22 mouse cellular contexts compared by ENCODE assay signal in the genomic region with DNA sequence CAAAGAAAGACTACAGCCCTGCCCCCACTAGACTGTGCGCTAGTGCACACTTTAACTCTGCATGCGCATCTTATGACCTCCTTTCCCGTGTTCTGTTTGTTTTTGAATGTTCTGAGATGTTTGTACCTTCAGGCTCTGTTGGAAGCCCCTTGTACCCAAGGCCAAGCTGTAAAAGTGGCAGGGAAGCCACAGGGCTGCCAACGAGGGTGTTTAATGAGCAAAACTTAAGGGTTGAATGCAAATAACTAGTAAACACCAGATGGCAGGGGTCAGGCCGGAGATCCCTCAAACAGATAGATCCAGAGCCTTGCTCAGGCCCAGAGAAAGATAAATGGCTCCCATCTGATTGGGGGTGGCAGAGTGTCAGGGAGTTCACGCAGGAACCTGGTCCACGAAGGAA. TPM values are rescaled to one million over a fixed set of nuclear protein-coding genes. Genes with fewer than 3 reads are reported as not detected.
DNase-seq lines count a peak whose midpoint lies in the region; ATAC-seq lines count a peak whose summit lies in the region.
"Had no signal": no experiment of that assay in that cellular context is flagged by ENCODE, and none has a peak within 500 bp of the region (broad histone marks: within the 10 kb centered on the region; RNA-seq: fewer than 3 reads in every experiment).

No protein-coding gene starts in this region.

- no peak overlapping the region for H3K4me2 ChIP-seq in midbrain, embryonic 11.5 days
- H3K4me2 ChIP-seq in midbrain, embryonic 14.5 days (ENCODE audit: low read length) = no peak overlapping the region
- no peak overlapping the region for H3K4me2 ChIP-seq in limb, embryonic 11.5 days (ENCODE audit: low read depth, severe bottlenecking)
- no peak overlapping the region for H3K4me2 ChIP-seq in neural tube, embryonic 15.5 days
- H3K4me2 ChIP-seq in hindbrain, embryonic 12.5 days (replicated peaks) = no peak overlapping the region
- H3K4me2 ChIP-seq: heart, embryonic 15.5 days; hindbrain, embryonic 15.5 days; intestine, embryonic 15.5 days; liver, embryonic 12.5 days had no signal

- H3K36me3 ChIP-seq in midbrain, embryonic 11.5 days (ENCODE audit: control insufficient read depth, insufficient read depth, low read length) = no peaks in the 10 kb centered on the region
- H3K36me3 ChIP-seq in midbrain, embryonic 14.5 days (ENCODE audit: control insufficient read depth, insufficient read depth, low read length) = no peaks in the 10 kb centered on the region
- no peaks in the 10 kb centered on the region for H3K36me3 ChIP-seq in limb, embryonic 11.5 days (ENCODE audit: control insufficient read depth, insufficient read depth, low read length)
- H3K36me3 ChIP-seq in neural tube, embryonic 15.5 days = no peaks in the 10 kb centered on the region
- H3K36me3 ChIP-seq in hindbrain, embryonic 12.5 days = no peaks in the 10 kb centered on the region
- H3K36me3 ChIP-seq: heart, embryonic 15.5 days; hindbrain, embryonic 15.5 days; intestine, embryonic 15.5 days; liver, embryonic 12.5 days had no signal

- H3K27me3 ChIP-seq in midbrain, embryonic 11.5 days (ENCODE audit: control insufficient read depth, insufficient read depth, low read length) = no peaks in the 10 kb centered on the region
- H3K27me3 ChIP-seq in midbrain, embryonic 14.5 days (ENCODE audit: control insufficient read depth, insufficient read depth, low read length) = no peaks in the 10 kb centered on the region
- H3K27me3 ChIP-seq in limb, embryonic 11.5 days (ENCODE audit: control insufficient read depth, insufficient read depth, low read length) = no peaks in the 10 kb centered on the region
- H3K27me3 ChIP-seq in neural tube, embryonic 15.5 days (replicated peaks) = no peaks in the 10 kb centered on the region
- no peaks in the 10 kb centered on the region for H3K27me3 ChIP-seq in hindbrain, embryonic 12.5 days
- H3K27me3 ChIP-seq: heart, embryonic 15.5 days; hindbrain, embryonic 15.5 days; intestine, embryonic 15.5 days had no signal

- peaks cover 6% of the 10 kb centered on the region; the same call in 1 of the 2 replicates for H3K4me1 ChIP-seq in midbrain, embryonic 11.5 days (ENCODE audit: control insufficient read depth, insufficient read depth, low read length)
- H3K4me1 ChIP-seq in midbrain, embryonic 14.5 days (ENCODE audit: control insufficient read depth, insufficient read depth, low read length) = 0 out of 2 replicates have a peak, but pooled peaks cover 3% of the 10 kb centered on the region
- peaks cover 9% of the 10 kb centered on the region; the same call in 1 of the 2 replicates for H3K4me1 ChIP-seq in limb, embryonic 11.5 days (ENCODE audit: control insufficient read depth, insufficient read depth, low read length)
- H3K4me1 ChIP-seq in neural tube, embryonic 15.5 days = peaks cover 8% of the 10 kb centered on the region
- H3K4me1 ChIP-seq in hindbrain, embryonic 12.5 days = 0 out of 2 replicates have a peak, but pooled peaks cover 10% of the 10 kb centered on the region
- H3K4me1 ChIP-seq: intestine, embryonic 15.5 days; liver, embryonic 12.5 days had no signal

- no peak overlapping the region for H3K9ac ChIP-seq in midbrain, embryonic 11.5 days (ENCODE audit: low read length)
- H3K9ac ChIP-seq in midbrain, embryonic 14.5 days (replicated peaks; ENCODE audit: low read length) = no peak overlapping the region
- no peak overlapping the region for H3K9ac ChIP-seq in limb, embryonic 11.5 days (ENCODE audit: low read length)
- H3K9ac ChIP-seq in neural tube, embryonic 15.5 days (replicated peaks) = no peak overlapping the region
- H3K9ac ChIP-seq in hindbrain, embryonic 12.5 days = no peak overlapping the region
- H3K9ac ChIP-seq: heart, embryonic 15.5 days; hindbrain, embryonic 15.5 days; intestine, embryonic 15.5 days; liver, embryonic 12.5 days had no signal

- peak; percentile 85 for DNase-seq in midbrain, embryonic 11.5 days (ENCODE audit: low spot score, missing footprints)
- DNase-seq in midbrain, embryonic 14.5 days = no peak
- DNase-seq in embryo, embryonic 9.5 days (ENCODE audit: extremely low spot score) = peak; percentile 35
- DNase-seq in limb, embryonic 11.5 days (ENCODE audit: low spot score) = peak; percentile 57
- no peak for DNase-seq in left cerebral cortex, adult 18-20 months (ENCODE audit: low spot score in 2 of 2)
- DNase-seq: adrenal gland, adult 8-10 months; cerebellum, adult 2 months; cerebellum, postnatal 25 days; heart, postnatal 36 days; kidney, postnatal 4 days; lung, adult 18-20 months; lung, postnatal 10 days; right cerebral cortex, postnatal 25 days; spleen, adult 18-20 months had no signal

- no peak overlapping the region for H3K4me3 ChIP-seq in midbrain, embryonic 11.5 days (ENCODE audit: low read depth, low read length)
- no peak overlapping the region for H3K4me3 ChIP-seq in midbrain, embryonic 14.5 days (replicated peaks; ENCODE audit: low read depth, low read length)
- H3K4me3 ChIP-seq in limb, embryonic 11.5 days (ENCODE audit: low read depth, low read length) = no peak overlapping the region
- no peak overlapping the region for H3K4me3 ChIP-seq in neural tube, embryonic 15.5 days (replicated peaks)
- H3K4me3 ChIP-seq in hindbrain, embryonic 12.5 days = no peak overlapping the region
- H3K4me3 ChIP-seq: heart, embryonic 15.5 days; hindbrain, embryonic 15.5 days; intestine, embryonic 15.5 days; left cerebral cortex, adult 2 months; liver, embryonic 12.5 days had no signal

- 61% methylated on average over 7 of the region's 7 CpGs for WGBS in midbrain, embryonic 11.5 days
- WGBS in midbrain, embryonic 14.5 days = 70% methylated on average over 7 of the region's 7 CpGs
- 13% methylated on average over 7 of the region's 7 CpGs for WGBS in limb, embryonic 11.5 days
- 32% methylated on average over 7 of the region's 7 CpGs for WGBS in neural tube, embryonic 15.5 days
- WGBS in hindbrain, embryonic 12.5 days = 45% methylated on average over 7 of the region's 7 CpGs

- ATAC-seq in midbrain, embryonic 11.5 days (ENCODE audit: low FRiP score) = no peak
- ATAC-seq in midbrain, embryonic 14.5 days (ENCODE audit: low FRiP score, low TSS enrichment) = no peak
- ATAC-seq in limb, embryonic 11.5 days (ENCODE audit: insufficient number of reproducible peaks, low FRiP score, low TSS enrichment, low read depth) = peak; percentile 52
- peak; percentile 21; the same call in 1 of the 2 replicates for ATAC-seq in neural tube, embryonic 15.5 days (ENCODE audit: low FRiP score)
- ATAC-seq in hindbrain, embryonic 12.5 days (ENCODE audit: low FRiP score) = no peak
- ATAC-seq: activated CD4-positive, CD25-positive, alpha-beta regulatory T cell, adult 4 months; intestine, embryonic 15.5 days; liver, embryonic 12.5 days had no signal

- no peak overlapping the region for H3K27ac ChIP-seq in midbrain, embryonic 11.5 days (ENCODE audit: low read depth, low read length)
- no peak overlapping the region for H3K27ac ChIP-seq in midbrain, embryonic 14.5 days (replicated peaks; ENCODE audit: low read depth, low read length)
- peak overlapping the region; percentile 64 for H3K27ac ChIP-seq in limb, embryonic 11.5 days (replicated peaks; ENCODE audit: low read depth, low read length)
- no peak overlapping the region for H3K27ac ChIP-seq in neural tube, embryonic 15.5 days (replicated peaks)
- H3K27ac ChIP-seq in hindbrain, embryonic 12.5 days = no peak overlapping the region
- H3K27ac ChIP-seq: heart, embryonic 15.5 days; hindbrain, embryonic 15.5 days; intestine, embryonic 15.5 days; left cerebral cortex, adult 2 months; liver, embryonic 12.5 days had no signal

- no peaks in the 10 kb centered on the region for H3K9me3 ChIP-seq in midbrain, embryonic 11.5 days (ENCODE audit: control insufficient read depth, low read length)
- no peaks in the 10 kb centered on the region for H3K9me3 ChIP-seq in midbrain, embryonic 14.5 days (ENCODE audit: control insufficient read depth, low read length)
- no peaks in the 10 kb centered on the region for H3K9me3 ChIP-seq in limb, embryonic 11.5 days (ENCODE audit: control insufficient read depth, low read length)
- no peaks in the 10 kb centered on the region for H3K9me3 ChIP-seq in neural tube, embryonic 15.5 days (replicated peaks)
- no peaks in the 10 kb centered on the region for H3K9me3 ChIP-seq in hindbrain, embryonic 12.5 days (replicated peaks)
- H3K9me3 ChIP-seq: heart, embryonic 15.5 days; hindbrain, embryonic 15.5 days; intestine, embryonic 15.5 days; liver, embryonic 12.5 days had no signal

RNA-seq across cellular contexts. Expression of gene Pdzd2, which starts 42.0 kb away (rescaled TPM):
- polyA plus RNA-seq in midbrain, embryonic 11.5 days (2014; fragmentation: Nextera tagmentation; extraction: Ambion mirVana) = 5.2 and 6.5 TPM in 2 replicates
- polyA plus RNA-seq in midbrain, embryonic 14.5 days (2014; fragmentation: Nextera tagmentation; extraction: Ambion mirVana) = 9.8 and 11.2 TPM in 2 replicates
- 22.1 and 24.3 TPM in 2 replicates for polyA plus RNA-seq in limb, embryonic 11.5 days (2014; fragmentation: Nextera tagmentation; extraction: Ambion mirVana)
- polyA plus RNA-seq in neural tube, embryonic 15.5 days (2015; fragmentation: Nextera tagmentation; extraction: Ambion mirVana) = 16.7 and 18.2 TPM in 2 replicates
- 10 to 100 TPM; 59.8 to 64.7 TPM for total RNA-seq in left cerebral cortex, adult 18-20 months (2021)
- 8.7 and 10.2 TPM in 2 replicates for polyA plus RNA-seq in hindbrain, embryonic 12.5 days (2016; fragmentation: Nextera tagmentation; extraction: Ambion mirVana)

Comparison
In these comparisons a context has a peak if more than half of its experiments do, and no peak if none do; other contexts are left out.
1. DNase-seq: peak in midbrain, embryonic 11.5 days (single experiment), embryo, embryonic 9.5 days (single experiment) and limb, embryonic 11.5 days (single experiment); none in midbrain, embryonic 14.5 days (single experiment) and left cerebral cortex, adult 18-20 months (0 of 2).
2. ATAC-seq: peak in limb, embryonic 11.5 days (single experiment) and neural tube, embryonic 15.5 days (single experiment); none in midbrain, embryonic 11.5 days (single experiment), midbrain, embryonic 14.5 days (single experiment) and hindbrain, embryonic 12.5 days (single experiment).